Mouse (Mus musculus): ENCODE measurements around the gene Prss16.

Prss16 gene

DNA sequence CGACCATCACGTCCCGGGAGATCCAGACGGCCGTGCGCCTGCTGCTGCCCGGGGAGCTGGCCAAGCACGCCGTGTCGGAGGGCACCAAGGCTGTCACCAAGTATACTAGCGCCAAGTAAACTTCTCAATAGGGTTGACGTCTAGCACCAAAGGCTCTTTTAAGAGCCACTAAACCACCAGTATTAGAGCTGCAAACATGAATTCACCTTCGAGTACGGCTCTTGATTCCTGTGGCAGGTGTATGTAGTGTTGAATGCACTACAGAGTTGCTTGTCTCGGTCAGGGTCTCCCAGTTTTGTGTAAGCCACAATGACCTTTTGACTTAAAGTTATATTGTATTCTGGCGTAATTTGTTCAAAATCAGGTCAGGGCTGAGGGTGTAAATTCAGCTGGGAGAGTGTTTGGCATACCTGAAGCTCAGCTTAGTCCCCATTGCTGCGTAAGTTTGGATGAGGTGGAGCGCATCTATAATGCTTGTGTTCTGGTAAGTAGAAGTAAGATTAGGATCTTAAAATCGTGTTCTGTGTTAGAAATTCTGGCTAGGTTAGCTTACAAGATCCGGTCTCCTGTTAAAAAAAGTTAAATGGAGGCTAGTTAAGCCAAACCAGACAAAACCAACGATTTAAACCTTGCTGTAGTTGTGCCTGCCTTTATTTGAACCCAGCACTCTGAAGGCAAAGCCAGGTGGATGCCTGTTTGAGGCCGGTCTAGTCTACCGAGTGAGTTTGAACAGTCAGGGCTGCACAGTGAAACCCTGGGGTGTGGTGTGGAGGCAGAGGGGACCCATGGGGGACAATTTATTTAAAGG, 26.8 kb upstream of the Prss16 start:
- WGBS, result 4% methylated on average over 23 of the region's 23 CpGs

DNA sequence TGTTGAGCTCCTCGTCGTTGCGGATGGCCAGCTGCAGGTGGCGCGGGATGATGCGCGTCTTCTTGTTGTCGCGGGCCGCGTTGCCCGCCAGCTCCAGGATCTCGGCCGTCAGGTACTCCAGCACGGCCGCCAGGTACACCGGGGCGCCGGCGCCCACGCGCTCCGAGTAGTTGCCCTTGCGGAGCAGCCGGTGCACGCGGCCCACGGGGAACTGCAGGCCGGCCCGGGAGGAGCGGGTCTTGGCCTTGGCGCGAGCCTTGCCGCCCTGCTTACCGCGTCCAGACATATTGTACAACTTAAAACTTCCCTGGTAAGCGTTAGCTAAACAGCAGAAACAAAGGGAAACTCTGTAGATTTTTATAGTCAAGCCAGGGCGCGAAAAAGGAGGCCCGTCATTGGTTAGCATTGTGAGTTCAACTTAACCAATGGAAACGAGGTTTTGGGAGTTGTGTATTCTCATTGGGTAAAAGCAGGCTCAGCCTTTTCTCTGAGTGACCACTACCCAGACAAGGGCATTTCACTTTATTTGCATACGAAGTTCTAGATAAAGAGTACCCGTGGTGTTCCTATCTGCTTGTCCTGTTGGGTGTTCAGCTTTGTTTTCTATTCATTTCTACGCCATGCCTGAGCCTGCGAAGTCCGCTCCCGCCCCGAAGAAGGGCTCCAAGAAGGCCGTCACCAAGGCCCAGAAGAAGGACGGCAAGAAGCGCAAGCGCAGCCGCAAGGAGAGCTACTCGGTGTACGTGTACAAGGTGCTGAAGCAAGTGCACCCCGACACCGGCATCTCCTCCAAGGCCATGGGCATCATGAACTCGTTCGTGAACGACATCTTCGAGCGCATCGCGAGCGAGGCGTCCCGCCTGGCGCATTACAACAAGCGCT, 26.0 kb upstream of the Prss16 start, which contains the start of the genes Hist1h2ah and Hist1h2bk:
TSS of gene Hist1h2ah (minus strand) at position 302 of the 882 bp plus-strand sequence.
TSS of gene Hist1h2bk (plus strand) at position 604 of the 882 bp plus-strand sequence.
- 0% methylated on average over 30 of the region's 69 CpGs for WGBS

DNA sequence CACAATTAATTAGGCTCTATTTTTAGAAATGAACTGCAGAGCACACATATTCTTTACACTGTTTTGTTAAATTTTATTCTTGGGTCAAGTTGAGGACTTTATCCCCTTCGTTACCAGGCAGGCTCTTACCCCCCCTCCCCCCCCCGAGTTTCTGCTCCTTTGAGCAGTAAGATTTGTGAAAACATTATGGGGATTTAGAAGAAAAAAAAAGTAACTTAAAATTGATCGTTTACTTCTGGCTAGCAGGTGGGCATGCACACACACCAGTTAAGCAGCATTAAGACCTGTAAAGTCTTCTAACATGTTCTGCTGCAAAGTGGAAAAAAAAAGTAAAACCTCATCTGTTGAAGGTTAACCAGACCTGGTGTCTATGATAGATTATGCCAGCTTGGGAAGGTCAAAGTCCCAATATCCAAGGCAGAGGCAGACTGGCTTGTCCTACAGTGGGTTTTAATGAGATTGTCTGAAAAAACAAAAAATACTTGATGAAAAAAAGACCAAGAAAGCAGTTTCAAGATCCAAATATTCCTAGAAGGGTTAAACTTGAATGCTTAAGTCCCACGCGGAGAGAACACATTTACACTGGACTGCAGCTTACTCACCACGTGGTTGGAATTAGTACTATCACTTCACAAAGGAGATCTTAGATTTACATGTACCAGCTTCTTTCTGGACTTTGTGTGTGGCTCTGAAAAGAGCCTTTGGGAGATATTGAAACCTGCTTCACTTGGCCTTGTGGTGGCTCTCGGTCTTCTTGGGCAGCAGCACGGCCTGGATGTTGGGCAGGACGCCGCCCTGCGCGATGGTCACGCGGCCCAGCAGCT, 25.1 kb upstream of the Prss16 start:
- WGBS, result 2% methylated on average over 14 of the region's 14 CpGs

DNA sequence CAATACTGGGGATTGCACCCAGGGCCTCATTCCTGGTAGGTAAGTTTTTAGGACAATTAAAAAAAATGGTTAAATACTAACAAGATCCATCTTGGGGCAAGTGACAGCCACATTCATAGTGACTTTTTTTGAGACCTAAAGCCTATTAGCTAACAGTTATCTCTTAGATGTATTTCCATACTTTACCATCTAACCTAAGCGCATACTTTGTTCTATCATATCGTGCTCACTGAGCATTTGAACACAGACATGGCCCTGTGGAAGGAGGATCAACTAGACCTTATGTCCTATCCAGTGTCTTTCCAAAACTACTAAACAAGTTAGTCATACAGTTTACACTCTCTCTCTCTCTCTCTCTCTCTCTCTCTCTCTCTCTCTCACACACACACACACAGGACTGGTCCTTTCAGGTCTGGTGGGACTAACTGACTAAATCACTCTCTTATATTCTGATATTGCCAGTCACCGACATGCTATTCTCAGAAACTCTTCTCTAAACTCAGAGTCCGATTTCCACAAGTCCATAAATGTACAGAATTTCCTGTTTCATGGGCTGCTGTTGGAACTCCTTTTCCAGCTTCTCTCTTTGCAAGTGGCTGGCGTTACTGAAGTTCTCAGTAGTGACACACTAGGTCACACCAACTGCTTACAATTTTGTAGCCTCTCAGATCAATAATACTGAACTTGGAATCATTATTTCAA, 24.4 kb upstream of the Prss16 start:
- 55% methylated on average over 5 of the region's 5 CpGs for WGBS

DNA sequence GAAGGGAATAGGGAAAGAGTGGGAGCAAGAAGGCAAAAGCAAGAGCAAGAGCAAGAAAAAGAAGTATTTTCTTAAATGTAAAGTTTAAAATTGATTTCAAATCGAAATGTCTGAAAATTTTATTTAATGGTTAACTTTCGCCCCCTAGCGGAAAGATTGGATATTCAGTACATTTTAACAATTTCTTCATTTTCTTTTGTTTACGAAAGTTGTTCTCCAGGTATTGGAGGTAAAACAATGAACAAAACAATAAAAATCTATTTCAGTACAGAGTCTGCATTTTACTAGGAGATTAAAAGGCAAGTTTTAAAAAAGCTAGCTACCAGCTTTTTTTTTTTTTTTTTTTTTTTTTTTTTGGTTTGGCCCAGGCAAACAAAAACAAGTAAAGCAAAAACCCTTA, 21.0 kb upstream of the Prss16 start:
- WGBS, result 4% methylated on average over 4 of the region's 4 CpGs

DNA sequence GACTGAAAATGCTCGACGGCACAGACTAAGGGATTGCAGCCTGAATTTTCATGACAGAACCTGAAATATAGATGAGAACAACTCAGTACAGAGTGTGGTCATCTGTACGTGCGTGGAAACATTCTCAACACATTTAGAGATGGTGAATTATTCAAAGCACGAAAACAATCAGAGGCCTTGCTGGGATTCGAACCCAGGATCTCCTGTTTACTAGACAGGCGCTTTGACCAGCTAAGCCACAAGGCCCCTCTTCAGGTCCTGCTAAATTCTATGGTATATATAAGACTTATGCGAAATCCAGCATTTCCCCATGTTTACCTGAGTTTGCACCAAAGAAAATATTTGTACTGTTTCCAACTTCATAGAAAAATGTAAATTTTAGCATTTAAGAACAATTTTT, 20.4 kb upstream of the Prss16 start:
- WGBS, result 31% methylated on average over 8 of the region's 8 CpGs

DNA sequence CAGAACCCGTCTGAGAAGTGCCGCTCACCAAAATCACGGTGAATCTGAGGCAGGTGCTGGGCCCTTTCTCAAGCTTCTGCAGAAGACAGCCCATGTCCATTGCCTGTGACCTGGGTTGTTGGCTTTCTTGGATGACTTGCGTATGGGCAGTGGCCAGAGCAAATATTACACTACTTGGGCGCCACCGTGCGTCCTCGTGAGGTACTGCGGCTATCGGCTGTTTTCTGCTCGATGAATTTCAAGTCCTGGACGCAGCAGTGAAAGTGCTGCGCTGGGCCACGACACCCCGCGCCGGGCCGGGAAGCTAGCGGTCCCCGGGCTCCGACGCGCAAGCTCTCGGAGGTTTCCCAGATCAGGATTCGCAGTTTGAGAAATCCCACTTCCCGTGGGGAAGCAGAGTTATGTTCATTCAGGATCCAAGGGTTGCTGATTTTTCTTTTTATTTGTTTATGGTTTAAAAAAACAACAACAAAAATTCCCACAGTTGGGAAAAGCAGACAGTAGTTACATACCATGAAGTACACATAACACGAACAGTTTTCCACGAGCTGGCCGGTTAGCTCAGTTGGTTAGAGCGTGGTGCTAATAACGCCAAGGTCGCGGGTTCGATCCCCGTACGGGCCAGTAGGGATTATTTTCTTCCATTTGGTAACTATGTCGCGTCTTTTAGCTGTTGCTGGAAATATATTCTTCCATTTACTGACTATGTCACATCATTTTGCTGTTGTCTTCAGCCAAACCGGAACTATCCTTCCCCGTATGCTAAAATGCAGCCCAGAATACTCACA, 19.3 kb upstream of the Prss16 start:
- WGBS, result under 1% methylated on average over 40 of the region's 40 CpGs

DNA sequence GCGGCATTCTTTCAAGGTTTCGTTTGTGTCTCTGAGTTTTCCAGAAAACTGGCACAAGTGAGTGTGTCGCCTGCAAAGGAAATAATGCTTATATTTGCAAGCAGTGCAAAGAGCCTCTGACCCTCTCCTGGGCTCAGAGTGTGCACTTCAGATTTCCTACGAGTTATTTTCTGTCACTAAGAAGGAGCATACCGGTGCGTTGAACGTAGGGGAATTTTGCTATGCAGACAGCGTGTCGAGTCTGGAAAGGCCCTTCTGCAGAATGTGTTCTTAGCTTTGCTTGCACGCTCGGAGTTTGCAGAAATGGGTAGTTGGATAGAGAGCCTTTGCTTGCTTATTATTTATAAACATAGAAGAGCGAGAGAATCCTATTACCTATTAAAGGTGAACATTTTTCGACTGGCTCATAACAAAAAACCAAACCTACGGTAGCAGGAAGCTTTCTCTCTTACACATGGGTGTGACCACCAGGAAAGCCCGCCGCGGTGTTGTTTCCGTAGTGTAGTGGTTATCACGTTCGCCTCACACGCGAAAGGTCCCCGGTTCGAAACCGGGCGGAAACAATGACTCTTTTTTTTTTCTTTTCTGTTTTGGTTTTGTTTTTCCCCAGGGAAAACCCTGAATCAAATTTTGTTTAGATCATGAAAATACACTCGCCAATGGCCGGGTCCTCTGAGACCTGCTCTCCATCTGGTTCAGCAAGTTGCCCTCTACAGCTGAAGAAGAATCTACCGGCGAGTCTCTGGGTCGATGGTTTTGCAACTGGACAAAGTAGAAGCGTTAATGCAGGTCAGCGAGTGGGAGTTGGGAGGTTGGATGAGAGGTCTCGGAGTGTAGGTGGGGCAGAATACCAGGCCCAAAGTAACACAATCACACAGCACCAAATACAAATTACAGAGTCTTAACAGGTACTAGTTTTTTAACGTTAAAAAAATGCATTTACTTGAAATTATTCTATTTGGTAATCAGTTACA, 16.8 kb upstream of the Prss16 start:
- 4% methylated on average over 35 of the region's 35 CpGs for WGBS

DNA sequence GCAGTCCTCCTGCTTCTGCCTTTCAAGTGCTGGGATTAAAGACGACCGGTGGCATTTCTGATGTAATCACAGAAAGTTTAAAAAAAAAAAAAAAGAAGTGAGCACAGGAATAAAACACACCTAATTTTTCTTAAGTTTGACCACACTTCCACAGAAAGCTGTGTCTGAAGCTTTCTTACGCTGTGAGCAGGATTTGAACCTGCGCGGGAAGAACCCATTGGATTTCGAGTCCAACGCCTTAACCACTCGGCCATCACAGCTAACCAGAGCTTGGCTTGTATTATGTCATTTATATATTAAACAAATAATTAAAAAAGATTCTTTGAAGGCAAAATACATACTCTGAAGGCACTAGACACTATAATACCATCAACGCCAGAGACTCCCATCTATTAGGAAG, 12.7 kb upstream of the Prss16 start:
- 2% methylated on average over 9 of the region's 9 CpGs for WGBS

DNA sequence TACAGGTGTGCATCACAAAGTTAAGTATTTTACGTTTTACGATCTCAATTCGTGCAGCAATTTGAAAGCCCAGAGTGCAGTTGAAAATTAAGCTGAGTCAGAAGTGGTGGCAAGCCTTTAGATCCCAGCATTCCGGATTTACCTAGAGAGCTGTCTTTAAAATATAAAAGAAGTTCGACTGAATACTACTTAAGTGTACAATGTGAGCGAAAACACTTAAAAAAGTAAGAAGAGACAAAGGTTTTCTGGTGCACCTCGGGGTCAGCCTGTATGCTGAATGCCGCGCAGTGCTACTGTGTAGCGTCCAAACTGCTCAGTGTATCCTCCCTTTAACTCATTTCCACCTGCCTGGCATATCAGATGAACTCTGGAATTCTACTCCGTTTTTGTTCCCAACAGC, 12.0 kb upstream of the Prss16 start:
- WGBS, result 3% methylated on average over 11 of the region's 11 CpGs

DNA sequence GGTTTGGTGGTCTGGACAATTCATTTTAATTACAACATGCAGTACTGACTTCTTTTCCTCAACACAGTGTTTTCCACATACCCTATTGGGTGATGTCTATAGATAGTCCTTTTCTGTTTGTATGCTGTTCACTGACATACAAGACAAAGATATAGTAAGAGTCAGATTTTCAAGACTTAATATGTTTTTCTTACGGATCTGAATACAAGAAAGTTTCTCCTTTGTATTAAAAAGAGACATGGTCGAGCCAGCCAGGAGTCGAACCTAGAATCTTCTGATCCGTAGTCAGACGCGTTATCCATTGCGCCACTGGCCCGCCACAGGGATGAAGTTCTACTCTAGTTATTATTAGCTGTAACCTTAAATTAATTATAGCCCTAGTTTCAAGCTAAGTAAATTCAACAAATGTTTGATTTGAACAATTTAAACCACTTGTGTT, 11.4 kb upstream of the Prss16 start:
- WGBS, result 4% methylated on average over 8 of the region's 8 CpGs

DNA sequence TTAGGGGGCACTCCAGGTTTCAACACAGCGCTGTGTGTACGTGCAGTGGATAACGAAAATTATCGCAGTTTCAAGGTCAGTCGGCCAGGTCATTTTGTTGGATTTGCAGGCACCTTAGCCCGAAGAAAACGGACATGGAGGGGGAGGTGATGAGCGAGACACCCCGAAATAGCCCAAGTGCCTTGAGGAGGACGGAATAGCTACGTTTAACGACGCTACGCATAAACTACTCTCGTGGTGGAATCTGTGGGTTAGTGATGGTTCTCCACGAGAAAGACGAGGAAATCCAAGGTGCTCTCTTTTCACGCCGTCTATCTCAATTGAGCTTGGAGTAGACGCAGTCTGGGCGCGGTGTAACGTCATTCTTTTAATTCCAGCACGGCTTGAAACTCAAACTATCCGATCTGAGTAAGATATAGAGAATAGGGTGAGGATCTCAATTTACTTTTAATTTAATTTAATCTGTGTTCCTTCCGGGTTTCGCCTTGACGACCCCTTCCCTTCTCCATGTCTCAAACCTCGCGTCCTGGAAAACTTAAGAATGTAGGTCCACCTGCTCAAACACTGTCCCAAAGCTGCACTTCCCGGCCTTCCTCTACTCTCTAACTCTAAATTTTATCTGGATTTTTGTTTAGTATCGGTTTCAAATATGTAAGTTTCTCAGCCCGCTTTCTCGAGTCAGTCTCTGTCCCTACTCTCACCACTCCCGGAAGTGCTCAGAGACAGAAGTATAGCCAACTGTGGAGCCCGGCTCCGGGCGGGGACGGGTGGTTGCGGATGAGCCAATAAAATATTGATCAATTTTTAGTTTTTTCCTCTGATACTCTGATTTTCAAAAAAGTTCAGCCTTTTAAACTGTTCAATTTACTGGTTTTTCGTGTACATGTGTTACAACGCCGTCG, 10.6 kb upstream of the Prss16 start:
- 5% methylated on average over 44 of the region's 44 CpGs for WGBS

DNA sequence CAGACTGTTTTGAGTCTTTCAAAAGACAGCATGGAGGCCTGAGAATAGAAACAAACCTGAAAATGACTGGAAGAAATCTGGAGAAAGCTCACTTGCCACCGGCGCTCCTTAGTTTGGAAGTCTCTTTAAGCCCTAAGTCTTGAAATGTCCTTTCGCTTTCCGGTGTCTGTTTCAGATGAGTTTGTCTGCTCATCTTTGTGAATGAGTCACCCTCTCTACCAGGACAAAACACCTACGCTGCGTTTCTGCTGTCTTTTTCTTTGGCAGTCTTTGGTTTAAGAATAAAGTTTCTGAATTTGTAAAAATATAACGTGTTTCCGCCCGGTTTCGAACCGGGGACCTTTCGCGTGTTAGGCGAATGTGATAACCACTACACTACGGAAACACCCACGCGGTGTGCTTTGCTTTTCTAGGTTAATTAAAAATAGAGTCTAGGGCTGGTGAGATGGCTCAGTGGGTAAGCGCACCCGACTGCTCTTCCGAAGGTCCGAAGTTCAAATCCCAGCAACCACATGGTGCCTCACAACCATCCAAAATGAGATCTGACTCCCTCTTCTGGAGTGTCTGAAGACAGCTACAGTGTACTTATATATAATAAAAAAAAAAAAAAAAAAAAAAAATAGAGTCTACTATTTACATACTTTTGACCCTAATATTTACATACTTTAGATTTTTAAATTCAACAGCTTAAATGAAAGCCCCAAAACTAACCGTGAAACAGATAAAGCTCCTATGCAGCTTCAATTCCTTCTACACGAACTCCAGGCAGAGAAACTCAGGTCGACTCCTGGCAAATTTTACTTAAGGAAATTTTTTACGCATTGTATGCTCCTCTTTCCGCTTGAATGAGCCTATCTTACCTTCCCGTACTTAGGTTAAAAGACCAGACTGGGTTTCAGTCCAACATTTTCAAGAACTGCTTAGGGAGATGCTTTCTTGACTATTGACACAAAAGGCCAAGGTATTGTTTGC, 6.2 kb upstream of the Prss16 start:
- 16% methylated on average over 27 of the region's 27 CpGs for WGBS

DNA sequence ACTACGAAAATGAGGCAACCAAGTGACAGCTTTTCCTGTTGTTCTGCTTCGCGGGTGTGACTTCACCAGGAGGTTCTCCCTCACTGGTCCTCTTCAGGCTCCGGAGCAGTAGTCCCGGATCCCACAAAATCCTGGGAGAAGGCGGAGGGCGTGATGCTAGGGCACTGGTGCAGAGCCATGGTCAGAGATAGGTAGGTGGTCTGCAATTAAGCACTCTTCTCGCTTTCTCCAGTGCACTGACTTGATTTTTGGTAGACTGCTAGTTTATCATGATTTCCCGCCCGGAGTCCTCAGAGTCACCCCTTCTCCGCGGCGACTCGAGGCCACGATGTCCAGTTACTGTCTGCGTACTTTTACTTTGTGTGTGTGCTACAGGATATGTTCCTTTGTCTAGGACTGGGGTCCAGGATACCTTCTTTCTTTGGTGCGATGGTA, 4.9 kb upstream of the Prss16 start:
- WGBS, result 12% methylated on average over 17 of the region's 17 CpGs

DNA sequence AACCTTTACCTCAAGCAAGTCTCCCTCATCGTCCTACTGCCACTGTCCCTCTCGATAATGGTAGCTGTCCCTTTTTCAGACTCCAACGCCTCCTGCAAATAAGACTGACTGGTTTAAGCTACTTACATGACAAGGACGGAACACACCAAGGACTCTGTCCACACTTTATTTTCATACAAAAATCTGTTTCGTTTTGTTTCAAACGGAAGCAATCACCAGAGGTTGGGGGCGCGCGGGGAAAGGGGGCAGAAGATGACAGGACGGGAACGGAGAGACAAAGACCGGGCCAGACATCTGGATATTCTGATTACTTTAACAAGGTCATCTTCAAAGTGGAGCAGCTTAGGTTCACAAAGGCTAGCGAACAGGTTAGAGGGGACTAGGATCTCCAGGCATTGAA, 4.2 kb upstream of the Prss16 start:
- 21% methylated on average over 13 of the region's 13 CpGs for WGBS

DNA sequence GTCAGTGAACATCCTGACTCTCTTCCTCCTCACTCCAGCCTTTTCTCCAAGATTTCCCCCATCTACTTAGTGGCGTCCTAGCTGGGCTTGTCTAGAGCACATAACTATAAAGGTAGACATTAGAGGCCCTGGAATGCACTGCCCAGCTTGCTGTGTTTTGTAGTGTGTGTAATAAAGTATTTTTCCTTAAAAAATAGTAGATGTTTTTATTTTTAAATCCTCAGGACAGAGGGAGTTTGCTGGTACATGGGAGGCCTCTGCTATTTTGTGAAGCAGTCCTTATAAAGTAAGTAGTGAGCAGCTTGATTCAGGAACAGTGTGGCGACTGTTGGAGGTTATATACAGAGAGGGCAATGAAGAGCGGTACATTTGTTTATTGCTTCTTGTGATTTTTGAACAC, 835 bp downstream of the Prss16 start:
- 87% methylated on average over 3 of the region's 3 CpGs for WGBS

DNA sequence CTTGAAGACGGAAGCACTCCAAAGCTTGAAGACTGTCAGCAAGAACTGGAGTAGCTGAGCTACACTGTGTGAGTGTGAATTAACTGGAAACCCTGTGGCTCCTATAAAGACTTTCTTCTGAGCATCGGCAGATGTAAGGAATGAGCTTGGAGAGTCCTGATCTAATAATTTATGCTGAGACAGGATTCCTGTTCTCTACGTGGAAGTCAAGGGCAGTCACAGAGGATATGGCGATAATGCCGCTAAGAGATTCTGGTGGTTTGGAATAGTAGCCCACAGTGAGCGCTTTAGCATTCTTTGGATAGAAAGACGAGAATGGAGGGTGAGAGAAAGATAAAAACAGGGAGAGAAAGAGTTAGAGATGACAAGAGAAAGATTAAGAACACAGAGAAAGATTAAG, 1.7 kb downstream of the Prss16 start:
- WGBS, result 55% methylated on average over 7 of the region's 7 CpGs

Measured in cerebral cortex, adult 2 months (tissue).